Mouse (Mus musculus) gastrocnemius, adult 8-10 months (tissue): ENCODE data around the gene Xrcc3. TPM values are rescaled to one million over a fixed set of nuclear protein-coding genes. Genes with fewer than 3 reads are reported as not detected.

Source experiments
- DNase-seq, 2 experiments: peaks; one replicate each; pipeline ENCODE4 v3.0.0; 2022; ENCODE audit warnings: low spot score in 2 of 2
- total RNA-seq, 4 experiments: library from RNA; stranded (reverse); gene quantifications; 2 replicates each; pipeline ENCODE4 v1.2.4; 2022

The Xrcc3 gene
- total RNA-seq, 4 experiments from 2014 or later = 0.46 TPM; not detected in 3

- DNase-seq = peak in 1 of 2 experiments; percentile 42
Observed at GRCm38 (mm10) chr12:111816528-111816927, 2.9 kb upstream of the Xrcc3 start.

- DNase-seq = no peak
Observed at GRCm38 (mm10) chr12:111814769-111815762, 1.4 kb upstream of the Xrcc3 start.

- DNase-seq = peak in 1 of 2 experiments; percentile 25
Observed at GRCm38 (mm10) chr12:111813111-111813765, 435 bp downstream of the Xrcc3 start.

GRCm38 (mm10) chr12:111812611-111813010 is 1.1 kb downstream of the Xrcc3 start:
- DNase-seq = no peak

GRCm38 (mm10) chr12:111812075-111812474 is 1.6 kb downstream of the Xrcc3 start:
- no peak for DNase-seq

GRCm38 (mm10) chr12:111809762-111810161 is 3.9 kb downstream of the Xrcc3 start:
- DNase-seq = peak; percentile 65 to 81

- DNase-seq = no peak
Observed at GRCm38 (mm10) chr12:111808775-111809174, 4.9 kb downstream of the Xrcc3 start.

- DNase-seq = no peak
Observed at GRCm38 (mm10) chr12:111803538-111803937, 10.1 kb downstream of the Xrcc3 start.

- DNase-seq = no peak
Observed at GRCm38 (mm10) chr12:111800459-111801183, 13.1 kb downstream of the Xrcc3 start.

- DNase-seq = no peak
Observed at GRCm38 (mm10) chr12:111798493-111798892, 15.2 kb downstream of the Xrcc3 start.

- no peak for DNase-seq
Observed at GRCm38 (mm10) chr12:111797251-111797650, 16.4 kb downstream of the Xrcc3 start.

- DNase-seq = no peak
Observed at GRCm38 (mm10) chr12:111795180-111795895, 18.3 kb downstream of the Xrcc3 start.

GRCm38 (mm10) chr12:111794526-111795179 is 19.0 kb downstream of the Xrcc3 start:
- no peak for DNase-seq

GRCm38 (mm10) chr12:111794102-111794501 is 19.6 kb downstream of the Xrcc3 start:
- peak; percentile 69 to 81 for DNase-seq

- no peak for DNase-seq
Observed at GRCm38 (mm10) chr12:111791474-111792104, 22.1 kb downstream of the Xrcc3 start.

GRCm38 (mm10) chr12:111790631-111791030 is 23.0 kb downstream of the Xrcc3 start:
- no peak for DNase-seq

- no peak for DNase-seq
Observed at GRCm38 (mm10) chr12:111790090-111790489, 23.6 kb downstream of the Xrcc3 start.

GRCm38 (mm10) chr12:111787015-111787414 is 26.7 kb downstream of the Xrcc3 start:
- no peak for DNase-seq

GRCm38 (mm10) chr12:111785174-111785573 is 28.5 kb downstream of the Xrcc3 start:
- no peak for DNase-seq

- no peak for DNase-seq
Observed at GRCm38 (mm10) chr12:111779544-111779943, 34.1 kb downstream of the Xrcc3 start.
